Mouse (Mus musculus) lung, adult 2 months (tissue): ENCODE measurements around the gene Pde4d. TPM values are rescaled to one million over a fixed set of nuclear protein-coding genes. Genes with fewer than 3 reads are reported as not detected.
"Not testable (repeated sequence)": the region's sequence is repeated elsewhere in the genome, so short reads cannot be mapped to it uniquely, and the experiment has no call there.

ENCODE experiments used
- DNase-seq: peaks from one replicate; pipeline ENCODE4 v3.0.0; 2022
- H3K4me1 ChIP-seq: fragments of 200-500 bp; 2 replicates; pipeline ENCODE4 v1.6.1; 2011; ENCODE audit warnings: low read length; ENCODE audit not compliant: control insufficient read depth, insufficient read depth
- H3K4me3 ChIP-seq: fragments of 200-500 bp; replicated peaks from 2 replicates; pipeline ENCODE3; 2011; ENCODE audit warnings: low read depth, mild to moderate bottlenecking, control low read depth, low read length; ENCODE audit errors: extremely low read depth
- CTCF ChIP-seq: fragments of 200-500 bp; IDR thresholded peaks from 2 replicates; pipeline ENCODE4 v1.5.1; 2011; ENCODE audit warnings: mild to moderate bottlenecking, low read length, control low read depth; ENCODE audit not compliant: insufficient read depth
- POLR2A ChIP-seq: fragments of 200-500 bp; IDR thresholded peaks from 2 replicates; pipeline ENCODE4 v1.6.1; 2011; ENCODE audit warnings: low read depth, mild to moderate bottlenecking, control low read depth, low read length, borderline replicate concordance; ENCODE audit errors: extremely low read depth
- WGBS: fragments of 180-500 bp; shearing (Covaris S2); methylation state at CpG from one replicate; pipeline ENCODE4 v1.1.7; 2018; 5-methylcytosine and 5-hydroxymethylcytosine counted together
- polyA plus RNA-seq: library from polyadenylated mRNA; depleted of rRNA; stranded (reverse); fragments of >200 nt; gene quantifications from 2 replicates; pipeline ENCODE4 v1.2.3, GENCODE M21; 2012

Gene Pde4d
- polyA plus RNA-seq, 1 experiment = 20.0 TPM

GRCm38 (mm10) chr13:109881161-109881857 lies 1431.6 kb downstream of the Pde4d start:
- peak; percentile 63 for DNase-seq
- TF ChIP-seq POLR2A (no peak), CTCF (no peak)
- H3K4me3 ChIP-seq = no peak overlapping the region
- WGBS = 62% methylated on average over 11 of the region's 11 CpGs
- no peaks in the 10 kb centered on the region for H3K4me1 ChIP-seq

- WGBS = 57% methylated on average over 5 of the region's 5 CpGs
- Histone ChIP-seq H3K4me1 (peaks cover 3% of the 10 kb centered on the region; the same call in 1 of the 2 replicates), H3K4me3 (no peak overlapping the region)
- TF ChIP-seq POLR2A (no peak), CTCF (no peak)
- no peak for DNase-seq
These were observed 1433.9 kb downstream of the Pde4d start for GRCm38 (mm10) chr13:109883636-109884035.

DNA sequence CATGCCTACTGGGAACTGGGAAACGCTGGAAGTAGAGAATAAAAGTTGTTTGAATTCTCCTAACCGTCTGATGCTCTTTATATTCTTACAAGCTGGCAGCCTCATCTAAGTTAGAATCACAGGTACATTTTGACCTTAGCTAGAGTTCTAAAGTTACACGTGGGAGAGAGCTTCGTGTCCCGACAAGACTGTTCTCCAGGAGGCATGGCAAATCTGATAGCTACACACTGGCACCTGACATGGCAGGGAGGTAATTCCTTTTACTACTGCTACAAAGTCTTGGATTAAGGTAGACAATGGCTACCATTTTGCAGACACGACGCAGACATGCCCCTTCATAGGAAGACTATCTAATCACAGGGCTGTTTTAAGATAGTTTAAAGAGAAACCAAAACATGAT lies 1435.1 kb downstream of the Pde4d start:
- no peak for DNase-seq
- Histone ChIP-seq H3K4me1 (peaks cover 3% of the 10 kb centered on the region; the same call in 1 of the 2 replicates), H3K4me3 (no peak overlapping the region)
- no peak for TF ChIP-seq CTCF
- no peak for TF ChIP-seq POLR2A
- 90% methylated on average over 7 of the region's 7 CpGs for WGBS

GRCm38 (mm10) chr13:109888293-109888692 lies 1438.5 kb downstream of the Pde4d start:
- 78% methylated on average over 4 of the region's 4 CpGs for WGBS
- no peak for DNase-seq
- no peak overlapping the region for H3K4me3 ChIP-seq
- H3K4me1 ChIP-seq = peaks cover 3% of the 10 kb centered on the region; the same call in 1 of the 2 replicates
- TF ChIP-seq POLR2A (no peak), CTCF (no peak)

DNA sequence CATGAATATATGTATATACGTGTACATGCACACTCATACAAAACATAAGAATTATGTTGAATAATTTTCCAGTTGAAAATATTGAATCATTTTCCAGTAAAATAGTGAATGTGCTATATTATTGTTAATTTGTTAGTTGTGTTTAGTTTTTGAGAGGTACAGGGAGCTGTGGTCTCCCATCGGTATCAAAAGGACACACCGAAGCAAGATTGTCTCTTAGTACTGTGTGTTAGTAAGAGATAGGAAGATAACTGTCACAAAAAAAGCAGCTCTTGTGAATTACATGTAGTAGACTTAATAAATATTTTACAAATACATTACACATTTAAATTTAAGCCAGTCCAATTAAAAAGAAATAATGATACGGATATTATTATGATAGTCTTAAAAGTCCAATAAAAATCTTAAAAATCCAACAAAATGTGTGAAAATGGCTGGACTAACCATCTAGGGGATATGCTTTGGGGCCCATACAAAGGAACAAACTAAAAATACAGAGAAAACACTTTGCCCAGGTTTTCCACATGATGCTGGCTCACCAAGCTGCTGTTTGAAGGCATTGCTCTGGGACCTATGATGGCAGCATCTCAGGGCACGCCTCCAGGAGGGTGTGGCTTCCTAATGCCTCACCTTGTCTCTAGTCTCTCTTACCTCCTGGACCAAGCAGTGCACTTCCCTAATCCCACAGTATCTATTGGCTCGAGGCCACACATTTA lies 1441.6 kb downstream of the Pde4d start:
- 84% methylated on average over 6 of the region's 6 CpGs for WGBS
- TF ChIP-seq CTCF = no peak
- no peak for TF ChIP-seq POLR2A
- Histone ChIP-seq H3K4me1 (peaks cover 3% of the 10 kb centered on the region; the same call in 1 of the 2 replicates), H3K4me3 (no peak overlapping the region)
- DNase-seq = no peak

GRCm38 (mm10) chr13:109891910-109892265 lies 1442.1 kb downstream of the Pde4d start:
- Histone ChIP-seq H3K4me1 (peaks cover 3% of the 10 kb centered on the region; the same call in 1 of the 2 replicates), H3K4me3 (no peak overlapping the region)
- WGBS = 78% methylated on average over 4 of the region's 4 CpGs
- DNase-seq = no peak
- TF ChIP-seq POLR2A = no peak
- TF ChIP-seq CTCF = no peak

- TF ChIP-seq POLR2A = no peak
- no peak for TF ChIP-seq CTCF
- Histone ChIP-seq H3K4me1 (peaks cover 4% of the 10 kb centered on the region), H3K4me3 (no peak overlapping the region)
- 59% methylated on average over 14 of the region's 14 CpGs for WGBS
- no peak for DNase-seq
These were observed 1450.0 kb downstream of the Pde4d start for GRCm38 (mm10) chr13:109899442-109900428.

GRCm38 (mm10) chr13:109901811-109902210 lies 1452.1 kb downstream of the Pde4d start:
- WGBS = 74% methylated on average over 5 of the region's 5 CpGs
- no peak overlapping the region for H3K4me3 ChIP-seq
- no peak for TF ChIP-seq POLR2A
- no peak for TF ChIP-seq CTCF
- DNase-seq = no peak
- peaks cover 4% of the 10 kb centered on the region for H3K4me1 ChIP-seq

DNA sequence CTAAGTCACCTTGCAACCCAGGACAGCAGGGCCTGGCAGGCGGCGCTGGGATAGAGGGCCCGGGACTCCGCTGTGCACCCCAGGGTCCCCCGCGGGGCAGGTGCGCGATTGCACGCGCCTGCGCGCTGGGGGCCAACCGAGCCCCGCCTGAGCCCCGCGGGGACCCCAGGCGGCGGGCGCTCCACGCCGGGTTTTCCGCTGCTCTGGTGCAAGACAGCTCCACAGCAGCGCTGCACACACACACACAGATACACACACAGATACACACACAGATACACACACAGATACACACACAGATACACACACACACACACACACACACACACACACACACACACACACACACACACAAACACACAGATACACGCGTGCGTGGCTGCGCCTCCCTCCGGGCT lies 1452.7 kb downstream of the Pde4d start:
- DNase-seq, H3K4me1 ChIP-seq: not testable (repeated sequence)
- peak overlapping the region; percentile 57 for H3K4me3 ChIP-seq
- 3% methylated on average over 28 of the region's 28 CpGs for WGBS
